ENCODE assay signal across 1 mouse cellular context in the genomic region with DNA sequence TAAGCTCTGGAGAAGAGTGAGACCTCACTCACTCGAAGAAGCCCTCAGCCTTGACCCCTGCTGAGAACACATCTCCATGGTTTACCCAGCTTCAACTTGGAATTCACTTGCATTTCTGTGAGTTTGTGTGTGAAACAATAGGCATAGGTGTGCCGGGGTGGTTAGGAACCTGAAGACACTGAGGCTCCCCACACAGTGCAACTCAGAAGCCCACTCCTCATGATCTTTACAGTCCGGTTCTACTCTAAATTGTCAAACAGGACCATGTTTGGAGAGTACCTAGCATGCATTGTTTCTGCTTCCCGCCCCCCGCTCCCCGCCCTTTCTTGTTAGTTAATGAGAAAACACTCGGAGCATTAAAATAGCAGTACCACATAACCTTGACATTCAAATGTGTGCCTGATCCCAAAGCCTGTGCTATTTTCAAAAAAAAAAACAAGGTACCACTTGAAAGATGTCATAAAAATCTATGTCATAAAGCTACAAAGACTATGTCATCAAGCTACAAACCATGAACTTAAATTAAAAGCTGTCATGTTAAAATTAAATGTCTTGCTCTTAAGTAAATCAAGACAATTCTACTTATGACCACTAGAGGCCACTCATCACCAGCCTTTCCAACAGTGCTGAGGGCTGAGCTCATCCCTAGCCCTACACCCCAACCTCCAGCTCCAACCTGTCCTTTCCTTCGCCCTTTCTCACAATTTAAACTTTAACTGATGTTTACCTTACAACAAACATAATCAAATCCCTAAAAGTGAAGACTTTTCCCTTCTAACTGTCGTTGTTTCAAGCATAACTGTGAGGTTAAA.
TF ChIP-seq lines count a peak whose summit lies in the region.

No protein-coding gene starts in this region.

TF ChIP-seq in MEL, 35 proteins besides CTCF, POLR2A, EP300 and RAD21:
- TF ChIP-seq USF2 (IDR thresholded peaks at IDR 0.05; ENCODE audit: borderline replicate concordance in 1 of 2, insufficient read depth in 1 of 2, low read depth in 1 of 2, low read length in 2 of 2) = no peak
- peak; percentile 30; the same call in 1 of the 2 replicates for TF ChIP-seq ZNF384 (IDR thresholded peaks at IDR 0.05; ENCODE audit: low read depth, low read length)
- TF ChIP-seq HCFC1 (IDR thresholded peaks at IDR 0.05; ENCODE audit: low read depth, low read length) = no peak
- no peak for TF ChIP-seq TCF12 (IDR thresholded peaks at IDR 0.05; ENCODE audit: low read depth, low read length)
- peak; percentile 48; the same call in 1 of the 2 replicates for TF ChIP-seq SIN3A (IDR thresholded peaks at IDR 0.05; ENCODE audit: low read length)
- TF ChIP-seq JUND (IDR thresholded peaks at IDR 0.05; ENCODE audit: low read depth, low read length) = peak; percentile 21; the same call in 1 of the 2 replicates
- TF ChIP-seq SMC3 (IDR thresholded peaks at IDR 0.05; ENCODE audit: low read depth, low read length) = peak; percentile 96
- peak; percentile 99 for TF ChIP-seq ZC3H11A (IDR thresholded peaks at IDR 0.05; ENCODE audit: low read depth, low read length)
TF ChIP-seq in MEL: peak in this region for 5.
